Mouse (Mus musculus): ENCODE measurements around the gene Nfil3.

Nfil3 gene

DNA sequence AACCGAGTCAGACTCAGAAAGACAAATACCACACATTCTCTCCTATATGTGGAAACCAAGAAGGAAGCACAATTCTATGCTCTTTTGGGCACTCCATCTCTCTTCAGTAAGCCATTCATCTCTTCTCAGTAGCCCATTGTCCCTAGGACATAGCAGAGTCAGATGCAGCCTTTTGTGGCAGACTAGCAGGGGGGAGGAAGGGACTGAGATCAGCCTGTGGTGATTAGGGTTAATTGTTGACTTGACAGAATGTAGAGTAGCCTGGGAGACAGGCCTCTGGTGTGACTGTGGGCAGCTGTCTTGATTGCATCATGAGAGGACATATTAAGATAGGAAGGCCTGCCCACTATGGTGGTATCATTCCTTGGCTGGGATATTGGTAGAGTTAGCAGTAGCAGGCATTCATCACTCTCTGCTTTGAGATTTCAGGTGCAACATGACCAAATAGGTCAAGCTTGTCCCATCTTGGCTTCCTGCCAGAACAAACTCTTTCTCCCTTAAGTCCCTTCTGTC, 37.9 kb downstream of the Nfil3 start:
- no peak for DNase-seq (ENCODE audit: extremely low read depth, low read depth, low spot score)

DNA sequence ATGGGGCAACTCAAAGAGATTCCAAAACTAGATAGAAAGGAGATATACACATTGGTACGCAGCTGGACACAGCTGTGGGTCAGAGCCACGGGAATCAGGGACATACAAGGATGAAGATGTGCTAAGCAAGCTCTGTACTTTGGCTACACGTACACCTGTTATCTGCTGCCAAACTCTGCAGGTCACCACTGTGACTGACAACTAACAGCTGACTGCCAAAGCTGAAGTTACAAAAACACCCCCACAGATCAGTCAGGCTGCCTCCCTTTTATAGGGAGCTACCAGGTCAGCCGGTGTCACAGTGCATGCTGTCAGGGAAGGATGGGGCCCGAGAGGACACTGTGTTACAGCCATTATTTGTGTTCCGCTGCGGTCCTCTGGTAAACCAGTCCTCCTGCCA, 39.9 kb downstream of the Nfil3 start:
- DNase-seq (ENCODE audit: extremely low read depth, low read depth, low spot score): no peak

DNA sequence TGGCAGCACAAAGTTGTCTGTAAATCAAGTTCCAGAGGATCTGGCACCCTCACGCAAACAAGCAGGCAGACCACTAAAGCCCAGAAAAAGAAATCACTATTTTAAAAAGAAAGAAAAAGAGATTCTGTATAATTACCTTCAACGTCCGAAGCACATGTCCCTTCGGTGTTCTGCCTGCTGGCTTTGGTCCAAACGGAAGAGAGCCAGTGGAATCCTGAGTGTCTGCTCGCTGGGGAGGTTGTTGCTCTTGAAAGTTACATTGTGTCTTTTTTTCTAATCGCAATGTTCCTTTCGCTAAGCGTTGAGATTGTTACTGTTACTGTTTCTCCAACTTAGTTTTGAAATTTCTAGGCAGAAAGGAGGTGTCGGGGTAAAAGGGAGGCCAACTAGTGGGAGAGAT, 50.3 kb downstream of the Nfil3 start:
- DNase-seq (ENCODE audit: extremely low read depth, low read depth, low spot score): no peak

DNA sequence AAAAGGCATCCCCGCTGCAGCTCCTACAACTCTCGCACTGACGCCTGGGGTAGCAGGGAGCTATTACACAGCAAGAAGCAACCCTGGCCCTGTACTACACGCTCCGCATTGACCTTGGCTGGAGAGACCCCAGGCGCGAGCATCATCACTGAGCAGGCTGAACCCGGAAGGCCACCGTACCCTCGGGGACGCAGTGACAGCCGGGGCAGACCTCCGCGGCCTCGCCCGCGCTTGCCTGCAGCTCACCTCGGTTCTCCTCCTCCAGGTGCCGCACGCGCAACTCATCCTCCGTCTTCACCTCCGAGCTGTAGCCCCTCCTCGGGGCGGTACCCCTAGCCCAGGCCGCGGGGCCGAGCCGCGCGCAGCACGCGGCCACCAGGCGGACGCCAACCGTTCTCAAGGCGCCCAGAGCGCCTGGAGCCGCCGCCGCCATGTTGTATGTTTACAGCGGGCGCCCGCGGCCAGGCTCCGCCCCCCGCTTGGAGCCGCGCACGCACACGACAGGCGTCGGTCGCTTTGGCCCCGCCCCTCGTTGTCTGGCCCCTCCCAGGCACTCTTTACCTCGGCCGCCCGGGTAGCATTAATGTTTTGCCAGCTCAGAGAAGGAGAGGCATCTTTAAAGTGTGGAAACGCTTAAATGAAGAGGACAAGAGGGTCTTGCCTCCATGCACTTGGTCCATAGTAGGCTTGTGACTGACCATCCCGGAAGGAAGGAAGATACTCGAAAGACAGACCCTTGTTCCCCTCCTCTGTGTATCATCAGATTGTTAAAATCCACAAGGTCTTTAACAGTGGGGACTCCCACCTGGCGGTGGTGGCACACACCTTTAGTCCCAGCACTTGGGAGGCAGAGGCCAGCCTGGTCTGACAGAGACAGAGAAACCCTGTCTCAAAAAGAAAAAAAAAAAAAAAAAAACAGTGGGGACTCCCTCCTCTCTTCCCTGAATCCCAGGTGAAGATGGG, 51.4 kb downstream of the Nfil3 start, which contains the start of gene Auh:
Gene Auh (minus strand): TSS at position 473 of the 963 bp plus-strand sequence.
- no peak for DNase-seq (ENCODE audit: extremely low read depth, low read depth, low spot score)

DNA sequence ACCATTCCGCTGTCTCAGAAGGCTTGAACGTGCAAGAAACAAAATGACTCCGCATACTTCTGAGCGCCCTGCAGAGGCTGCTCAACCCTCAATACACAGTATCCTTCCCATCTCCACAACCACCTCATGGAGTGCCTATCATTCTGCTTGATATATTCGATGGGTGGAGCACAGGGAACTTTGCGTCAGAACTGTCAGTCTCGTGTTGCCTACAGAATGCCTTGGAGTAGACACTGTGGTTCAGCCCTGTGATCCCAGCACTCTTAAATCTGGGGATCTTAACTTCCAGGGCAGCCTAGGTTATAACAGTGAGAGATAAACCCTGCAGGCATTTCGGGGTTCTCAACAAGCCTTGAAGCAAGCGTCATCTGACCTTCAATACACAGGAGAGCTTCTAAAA, 52.5 kb downstream of the Nfil3 start:
- no peak for DNase-seq (ENCODE audit: extremely low read depth, low read depth, low spot score)

DNA sequence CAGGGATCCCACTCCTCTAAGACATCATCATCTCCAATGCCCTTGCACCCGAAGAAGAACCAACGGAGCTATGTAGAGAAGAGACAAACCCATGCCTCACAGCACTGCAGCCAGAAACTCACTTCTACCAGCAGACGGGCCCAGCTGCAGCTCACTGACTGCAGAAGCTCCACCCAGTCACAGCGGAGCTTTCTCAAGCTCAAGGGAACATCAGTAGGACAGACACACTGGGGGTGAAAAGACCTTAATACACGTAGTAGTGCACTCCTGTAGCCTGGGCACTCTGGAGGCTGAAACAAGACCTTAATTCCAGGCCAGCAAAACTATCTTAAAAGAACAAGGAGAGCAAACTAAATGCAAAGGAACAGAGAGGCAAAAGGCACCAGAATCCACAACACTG, 56.4 kb downstream of the Nfil3 start:
- no peak for DNase-seq (ENCODE audit: extremely low read depth, low read depth, low spot score)

DNA sequence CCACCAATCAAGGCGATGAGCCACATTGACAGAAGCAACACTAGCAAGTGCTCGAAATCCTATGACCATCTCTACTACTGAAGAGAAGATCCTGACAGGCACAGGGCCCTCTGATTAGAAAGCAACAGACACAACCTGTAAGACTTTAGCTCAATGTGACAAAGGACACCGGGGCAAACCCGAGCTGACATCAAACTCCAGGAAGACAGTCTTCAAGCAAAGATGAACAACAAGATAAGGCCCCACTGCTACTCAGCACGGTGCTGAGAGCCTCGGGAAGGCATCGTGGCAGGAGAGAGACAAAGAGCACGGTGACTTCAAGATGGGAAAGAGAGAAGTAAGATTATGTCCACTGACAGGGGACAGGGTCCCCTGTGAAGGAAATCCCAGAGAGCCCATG, 58.9 kb downstream of the Nfil3 start:
- no peak for DNase-seq (ENCODE audit: extremely low read depth, low read depth, low spot score)

DNA sequence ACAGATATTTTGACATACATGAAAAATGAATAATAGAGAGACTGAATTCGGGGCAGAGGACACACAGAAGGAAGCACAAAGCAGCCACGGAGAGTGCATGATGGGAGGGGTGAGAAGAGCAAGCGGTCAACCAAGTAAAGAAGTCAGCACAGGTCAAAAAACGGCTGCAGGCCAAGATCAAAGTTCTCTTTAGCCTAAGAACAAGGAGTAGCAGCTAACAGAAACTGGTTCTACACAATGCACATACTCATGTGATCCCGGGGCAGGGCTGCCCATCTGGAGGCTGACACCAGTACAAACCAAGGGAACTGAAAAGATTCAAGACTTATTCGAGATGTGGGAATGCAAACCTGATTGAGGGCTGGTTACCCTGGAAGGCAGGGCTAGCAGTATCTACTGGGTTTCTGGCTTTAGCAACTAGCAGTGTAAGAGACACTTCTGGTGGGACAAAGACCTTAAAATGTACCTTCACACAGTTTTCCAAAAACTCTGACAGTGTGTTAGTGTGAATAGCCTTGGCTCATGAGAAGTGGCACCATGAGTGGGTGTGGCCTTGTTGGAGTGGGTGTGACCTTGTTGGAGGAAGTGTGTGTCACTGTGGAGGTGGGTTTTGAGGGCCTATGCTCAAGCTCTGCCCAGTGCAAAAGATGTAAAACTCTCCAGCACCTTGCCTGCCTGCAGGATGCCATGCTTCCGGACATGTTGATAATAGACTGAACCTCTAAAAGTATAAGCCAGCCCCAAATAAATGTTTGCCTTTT, 59.6 kb downstream of the Nfil3 start:
- no peak for DNase-seq (ENCODE audit: extremely low read depth, low read depth, low spot score)

DNA sequence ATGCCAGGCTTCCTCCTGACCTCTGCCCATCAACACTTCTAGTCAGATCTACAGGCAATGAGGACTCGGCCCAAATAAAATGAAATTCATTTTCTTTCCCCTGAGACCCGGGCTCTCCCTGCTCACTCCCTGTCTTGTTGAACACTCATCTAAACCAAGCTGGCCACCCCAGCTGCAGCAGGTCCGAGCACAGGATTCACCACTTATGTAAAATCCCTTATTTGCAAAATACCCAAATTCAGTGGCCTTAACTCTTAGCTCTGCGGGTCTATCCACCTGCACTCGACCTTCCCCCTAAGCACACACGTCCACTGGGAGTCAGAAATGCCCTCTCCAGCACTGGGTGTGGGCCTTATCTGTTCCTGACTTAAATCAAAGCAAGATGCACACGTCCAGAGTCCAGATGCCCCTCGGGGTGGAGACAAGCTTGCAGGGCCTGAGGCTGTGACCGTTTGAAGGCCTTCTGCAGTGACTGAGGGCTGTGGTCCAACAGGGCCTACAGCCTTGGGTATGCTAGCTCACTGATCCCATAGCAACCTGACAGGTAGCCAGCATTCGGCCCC, 61.0 kb downstream of the Nfil3 start:
- DNase-seq (ENCODE audit: extremely low read depth, low read depth, low spot score): no peak

DNA sequence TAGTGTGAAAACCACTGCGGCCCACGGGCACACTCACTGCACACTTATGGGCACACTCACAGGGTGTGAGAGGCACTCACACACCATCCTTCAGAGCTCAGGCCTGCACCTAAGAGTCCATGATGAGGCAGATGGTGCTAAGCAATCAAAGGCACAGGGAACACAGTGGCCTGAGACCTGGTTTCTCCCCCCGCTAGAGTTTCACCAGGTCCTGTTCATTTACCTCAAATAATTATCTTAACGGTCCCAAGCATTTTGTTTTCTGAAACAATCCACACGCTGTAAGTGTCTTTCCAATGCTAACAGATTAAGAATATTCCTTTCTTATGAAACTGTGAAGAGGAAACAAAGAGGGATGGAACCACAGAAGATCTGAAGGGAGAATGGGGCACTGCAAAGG, 62.5 kb downstream of the Nfil3 start:
- no peak for DNase-seq (ENCODE audit: extremely low read depth, low read depth, low spot score)
